Mouse (Mus musculus) forebrain, embryonic 13.5 days (tissue): ENCODE measurements around the gene Lrg1. TPM values are rescaled to one million over a fixed set of nuclear protein-coding genes. Genes with fewer than 3 reads are reported as not detected.

Experiments used
- polyA plus RNA-seq: library from polyadenylated mRNA; unstranded; fragments of >200 nt; fragmentation: Nextera tagmentation; extraction: Ambion mirVana; gene quantifications from 2 replicates; pipeline ENCODE4 v1.2.1, GENCODE M21; 2015

The Lrg1 gene
- polyA plus RNA-seq, 1 experiment from 2014 or later, result not detected

Other genes with a start within 250 kb of the Lrg1 start
- gene Zfp119a, start 243.1 kb downstream of the Lrg1 start, polyA plus RNA-seq, result 10.7 and 12.1 TPM in 2 replicates
- 15.0 and 15.5 TPM in 2 replicates for gene Zfp959, start 229.9 kb downstream of the Lrg1 start, polyA plus RNA-seq
- 6.6 and 7.3 TPM in 2 replicates for gene Zfp119b, start 172.5 kb downstream of the Lrg1 start, polyA plus RNA-seq
- 2.4 and 2.6 TPM in 2 replicates for gene Ebi3, start 169.4 kb downstream of the Lrg1 start, polyA plus RNA-seq
- gene Yju2, start 162.9 kb downstream of the Lrg1 start, polyA plus RNA-seq, result 29.2 and 32.1 TPM in 2 replicates
- 102 TPM in 2 replicates for gene Shd, start 151.5 kb downstream of the Lrg1 start, polyA plus RNA-seq
- gene Fsd1, start 135.5 kb downstream of the Lrg1 start, polyA plus RNA-seq, result 96.0 and 113 TPM in 2 replicates
- gene Stap2, start 116.4 kb downstream of the Lrg1 start, polyA plus RNA-seq, result 3.9 and 4.8 TPM in 2 replicates
- gene Mpnd, start 116.3 kb downstream of the Lrg1 start, polyA plus RNA-seq, result 168 TPM in 2 replicates
- gene Sh3gl1, start 85.4 kb downstream of the Lrg1 start, polyA plus RNA-seq, result 116 and 127 TPM in 2 replicates
- gene Chaf1a, start 81.6 kb downstream of the Lrg1 start, polyA plus RNA-seq, result 22.0 and 26.7 TPM in 2 replicates
- 68.7 and 68.8 TPM in 2 replicates for gene Ubxn6, start 47.0 kb downstream of the Lrg1 start, polyA plus RNA-seq
- gene Hdgfl2, start 42.4 kb downstream of the Lrg1 start, polyA plus RNA-seq, result 163 and 169 TPM in 2 replicates
- 0.06 and 0.08 TPM in 2 replicates for gene Plin4, start 12.2 kb downstream of the Lrg1 start, polyA plus RNA-seq
- 0.27 and 0.52 TPM in 2 replicates for gene Plin5, start 4.4 kb downstream of the Lrg1 start, polyA plus RNA-seq
- 4.2 and 4.3 TPM in 2 replicates for gene Sema6b, start 18.3 kb upstream of the Lrg1 start, polyA plus RNA-seq
- gene Tnfaip8l1, start 40.5 kb upstream of the Lrg1 start, polyA plus RNA-seq, result 8.0 and 8.4 TPM in 2 replicates
- gene Mydgf, start 61.9 kb upstream of the Lrg1 start, polyA plus RNA-seq, result 56.8 and 64.5 TPM in 2 replicates
- 32.5 and 33.0 TPM in 2 replicates for gene Dpp9, start 96.9 kb upstream of the Lrg1 start, polyA plus RNA-seq
- 16.5 and 19.3 TPM in 2 replicates for gene Fem1a, start 134.8 kb upstream of the Lrg1 start, polyA plus RNA-seq
- 1.4 and 1.6 TPM in 2 replicates for gene Ticam1, start 154.8 kb upstream of the Lrg1 start, polyA plus RNA-seq
- gene Plin3, start 170.9 kb upstream of the Lrg1 start, polyA plus RNA-seq, result 18.3 and 21.8 TPM in 2 replicates
- not detected in 2 replicates for gene Arrdc5, start 178.3 kb upstream of the Lrg1 start, polyA plus RNA-seq
- 119 and 138 TPM in 2 replicates for gene Uhrf1, start 181.3 kb upstream of the Lrg1 start, polyA plus RNA-seq
- 51.4 and 55.9 TPM in 2 replicates for gene Kdm4b, start 204.1 kb upstream of the Lrg1 start, polyA plus RNA-seq